Mouse (Mus musculus) intestine, embryonic 16.5 days (tissue): ENCODE data around the gene Aicda. TPM values are rescaled to one million over a fixed set of nuclear protein-coding genes. Genes with fewer than 3 reads are reported as not detected.
"Not testable (repeated sequence)": the region's sequence is repeated elsewhere in the genome, so short reads cannot be mapped to it uniquely, and the experiment has no call there.

Experiments
- ATAC-seq: fragments of 200-750 bp; cut with Nextera tagmentation; 2 replicates; pipeline ENCODE4 v1.8.0; 2017; ENCODE audit warnings: moderate TSS enrichment, moderate library complexity
- H3K27ac ChIP-seq: fragments of 300-500 bp; sonication (generic); 2 replicates; pipeline ENCODE4 v1.5.1; 2014; ENCODE audit warnings: mild to moderate bottlenecking, low read length
- H3K27me3 ChIP-seq: fragments of 300-500 bp; sonication (generic); replicated peaks from 2 replicates; pipeline ENCODE4 v1.6.1; 2014; ENCODE audit warnings: low read length, control low read depth, mixed read lengths; ENCODE audit not compliant: control insufficient read depth, insufficient read depth
- H3K36me3 ChIP-seq: fragments of 300-500 bp; sonication (generic); 2 replicates; pipeline ENCODE4 v1.6.1; 2014; ENCODE audit warnings: low read length, control low read depth; ENCODE audit not compliant: control insufficient read depth, insufficient read depth
- H3K4me1 ChIP-seq: fragments of 300-500 bp; sonication (generic); 2 replicates; pipeline ENCODE4 v1.6.1; 2014; ENCODE audit warnings: low read length, control low read depth, mixed read lengths; ENCODE audit not compliant: control insufficient read depth, insufficient read depth
- H3K4me2 ChIP-seq: fragments of 300-500 bp; sonication (generic); 2 replicates; pipeline ENCODE4 v1.6.1; 2014; ENCODE audit warnings: low read depth, low read length, control low read depth
- H3K4me3 ChIP-seq: fragments of 300-500 bp; sonication (generic); 2 replicates; pipeline ENCODE4 v1.5.1; 2014; ENCODE audit warnings: mild to moderate bottlenecking, low read length
- H3K9ac ChIP-seq: fragments of 300-500 bp; sonication (generic); 2 replicates; pipeline ENCODE4 v1.6.1; 2014; ENCODE audit warnings: low read depth, low read length
- H3K9me3 ChIP-seq: fragments of 300-500 bp; sonication (generic); 2 replicates; pipeline ENCODE4 v1.6.1; 2016; ENCODE audit warnings: low read length, control low read depth; ENCODE audit not compliant: control insufficient read depth
- WGBS: fragments of 180-500 bp; shearing (Covaris S2); extraction: QIAGEN DNeasy Blood & Tissue Kit; methylation state at CpG from one replicate; pipeline ENCODE4 v1.1.7; 2014; 5-methylcytosine and 5-hydroxymethylcytosine counted together
- polyA plus RNA-seq: library from polyadenylated mRNA; unstranded; fragments of >200 nt; fragmentation: Nextera tagmentation; extraction: Ambion mirVana; gene quantifications from 2 replicates; pipeline ENCODE4 v1.2.1, GENCODE M21; 2015

Aicda gene
- polyA plus RNA-seq = not detected in 2 replicates

DNA sequence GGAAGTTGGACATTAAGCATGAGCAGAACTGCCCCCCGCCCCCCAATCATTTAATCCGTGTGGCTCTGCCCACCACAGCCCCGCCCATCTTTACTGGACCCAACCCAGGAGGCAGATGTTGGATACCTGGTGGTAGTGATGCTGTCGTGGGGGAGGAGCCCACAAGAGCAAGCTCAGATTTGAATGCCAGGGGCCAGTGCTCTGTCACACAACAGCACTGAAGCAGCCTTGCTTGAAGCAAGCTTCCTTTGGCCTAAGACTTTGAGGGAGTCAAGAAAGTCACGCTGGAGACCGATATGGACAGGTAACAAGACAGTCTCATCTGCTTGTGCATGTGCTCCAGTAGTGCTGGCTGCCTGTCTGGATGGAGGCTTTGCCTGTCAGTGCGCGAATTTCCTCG is at the start of gene Aicda:
TSS of gene Aicda (plus strand) at position 196 of the 400 bp plus-strand sequence.
- Histone ChIP-seq H3K27me3 (no peaks in the 10 kb centered on the region), H3K4me3 (no peak within 1 kb of the TSS), H3K9me3 (no peaks in the 10 kb centered on the region), H3K4me2 (no peak within 1 kb of the TSS), H3K4me1 (no peaks in the 10 kb centered on the region), H3K9ac (no peak within 1 kb of the TSS), H3K27ac (no peak within 1 kb of the TSS), H3K36me3 (no peaks in the 10 kb centered on the region)
- ATAC-seq = no peak
- WGBS = 57% methylated on average over 9 of the region's 9 CpGs

- H3K4me3 ChIP-seq = no peak overlapping the region
- WGBS = 60% methylated on average over 4 of the region's 4 CpGs
- H3K4me1 ChIP-seq = no peaks in the 10 kb centered on the region
- ATAC-seq = no peak
- no peak overlapping the region for H3K4me2 ChIP-seq
- no peak overlapping the region for H3K9ac ChIP-seq
- H3K36me3 ChIP-seq = no peaks in the 10 kb centered on the region
- H3K27ac ChIP-seq = no peak overlapping the region
- H3K9me3 ChIP-seq = no peaks in the 10 kb centered on the region
- H3K27me3 ChIP-seq = no peaks in the 10 kb centered on the region
Measured at GRCm38 (mm10) chr6:122505041-122505440, 48.6 kb upstream of the Aicda start.

- Histone ChIP-seq H3K27ac (no peak within 1 kb of the TSS), H3K4me2 (no peak within 1 kb of the TSS), H3K9ac (no peak within 1 kb of the TSS), H3K36me3 (no peaks in the 10 kb centered on the region), H3K4me3 (no peak within 1 kb of the TSS), H3K27me3 (no peaks in the 10 kb centered on the region), H3K4me1 (no peaks in the 10 kb centered on the region), H3K9me3 (no peaks in the 10 kb centered on the region)
- no peak for ATAC-seq
- WGBS = 87% methylated on average over 3 of the region's 3 CpGs
Measured at GRCm38 (mm10) chr6:122505545-122505944, 48.1 kb upstream of the Aicda start, which contains the start of gene Mfap5. TSS of gene Mfap5 (plus strand) at chr6:122505845.

DNA sequence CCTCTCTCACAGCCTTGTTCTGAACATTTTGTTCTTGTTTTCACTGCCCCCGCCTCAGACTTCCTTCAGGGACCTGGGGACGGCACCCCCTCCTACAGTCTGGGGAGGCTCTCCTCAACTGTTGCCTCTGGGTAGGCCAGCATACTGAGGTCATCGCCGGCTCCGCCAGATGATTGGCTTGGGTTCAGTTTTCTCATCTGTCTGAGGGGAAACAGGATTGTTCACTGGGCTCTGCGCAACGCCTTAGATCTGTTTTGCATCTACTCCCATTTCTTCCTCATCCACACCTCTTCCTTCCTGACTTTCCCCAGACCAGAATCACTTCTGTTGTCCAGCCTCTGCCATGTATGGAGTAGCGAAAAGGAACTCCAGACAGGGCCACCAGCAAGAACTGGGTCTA is 45.1 kb upstream of the Aicda start:
- H3K4me1 ChIP-seq = no peaks in the 10 kb centered on the region
- H3K9me3 ChIP-seq = no peaks in the 10 kb centered on the region
- no peak overlapping the region for H3K4me3 ChIP-seq
- no peaks in the 10 kb centered on the region for H3K36me3 ChIP-seq
- H3K27ac ChIP-seq = no peak overlapping the region
- ATAC-seq = no peak
- 84% methylated on average over 8 of the region's 8 CpGs for WGBS
- no peak overlapping the region for H3K9ac ChIP-seq
- no peak overlapping the region for H3K4me2 ChIP-seq
- H3K27me3 ChIP-seq = no peaks in the 10 kb centered on the region

DNA sequence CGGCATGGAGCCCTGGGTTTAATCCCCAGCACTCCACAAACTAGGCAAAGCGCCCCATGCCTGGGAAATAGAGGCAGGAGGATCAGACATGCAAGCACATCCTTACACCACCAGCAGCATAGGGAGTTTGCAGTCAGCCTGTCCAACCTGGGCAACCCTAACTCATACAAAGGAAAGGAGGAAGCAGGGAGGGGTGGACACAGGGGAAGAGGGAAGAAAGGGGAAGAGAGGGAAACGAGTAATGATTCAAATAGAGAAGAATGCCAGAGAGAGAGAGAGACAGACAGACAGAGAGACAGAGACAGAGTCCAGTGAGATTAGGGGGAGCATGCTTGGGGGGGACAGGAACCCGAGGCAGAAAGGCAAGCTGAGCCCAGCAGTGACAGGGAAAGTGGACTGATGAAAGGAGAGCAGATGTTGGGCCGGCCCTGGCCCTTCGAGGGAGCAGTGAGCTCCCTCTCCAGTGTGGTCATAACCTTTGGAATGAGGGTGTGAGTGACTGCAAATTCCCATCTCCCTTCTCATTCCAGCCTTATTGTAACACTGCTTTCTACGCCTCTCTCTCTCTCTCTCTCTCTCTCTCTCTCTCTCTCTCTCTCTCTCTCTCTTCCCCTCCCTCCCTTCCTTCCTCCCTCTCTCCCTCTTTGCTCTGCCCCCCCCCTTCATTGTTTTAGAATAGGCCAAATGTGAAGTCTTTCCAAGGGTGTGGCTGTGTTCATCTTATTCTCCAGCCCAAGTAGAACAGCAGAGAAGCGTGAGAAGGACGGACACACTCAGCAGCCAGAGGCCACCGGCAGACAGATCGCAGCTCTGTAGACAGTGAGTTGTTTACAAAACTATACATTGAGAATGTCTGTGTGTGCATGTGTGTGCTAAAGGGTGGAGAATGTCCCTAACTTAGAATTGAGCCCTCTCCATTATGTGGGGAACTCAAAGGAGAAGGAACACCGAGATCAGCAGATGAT is 40.4 kb upstream of the Aicda start:
- Histone ChIP-seq H3K27ac (no peak overlapping the region), H3K27me3 (no peaks in the 10 kb centered on the region), H3K4me2 (no peak overlapping the region), H3K36me3 (no peaks in the 10 kb centered on the region), H3K4me3 (no peak overlapping the region), H3K9ac (no peak overlapping the region), H3K4me1 (no peaks in the 10 kb centered on the region), H3K9me3 (no peaks in the 10 kb centered on the region)
- WGBS = 41% methylated on average over 12 of the region's 12 CpGs
- ATAC-seq = no peak

DNA sequence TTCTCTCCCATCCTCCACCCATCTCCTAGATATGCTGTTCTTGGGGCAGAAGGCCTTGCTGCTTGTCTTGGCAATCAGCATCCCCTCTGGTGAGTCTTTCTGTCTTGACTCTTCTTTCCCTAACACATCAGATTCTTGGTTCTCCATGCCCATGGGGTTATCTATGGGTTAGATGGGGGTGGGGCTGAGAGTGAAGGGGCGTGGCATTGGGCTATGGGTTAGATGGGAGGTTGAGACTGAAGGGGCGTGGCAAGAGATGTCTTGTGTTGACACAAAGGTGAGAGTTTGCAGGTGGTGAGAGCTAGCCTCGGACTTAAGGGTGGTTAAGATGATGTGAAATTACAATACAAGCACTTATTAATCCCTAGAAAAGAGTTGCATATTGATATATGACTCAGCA is 39.3 kb upstream of the Aicda start:
- no peak overlapping the region for H3K27ac ChIP-seq
- H3K36me3 ChIP-seq = no peaks in the 10 kb centered on the region
- H3K4me2 ChIP-seq = no peak overlapping the region
- WGBS = 74% methylated on average over 3 of the region's 3 CpGs
- no peak overlapping the region for H3K9ac ChIP-seq
- no peaks in the 10 kb centered on the region for H3K9me3 ChIP-seq
- no peak overlapping the region for H3K4me3 ChIP-seq
- H3K4me1 ChIP-seq = no peaks in the 10 kb centered on the region
- ATAC-seq = no peak
- no peaks in the 10 kb centered on the region for H3K27me3 ChIP-seq

DNA sequence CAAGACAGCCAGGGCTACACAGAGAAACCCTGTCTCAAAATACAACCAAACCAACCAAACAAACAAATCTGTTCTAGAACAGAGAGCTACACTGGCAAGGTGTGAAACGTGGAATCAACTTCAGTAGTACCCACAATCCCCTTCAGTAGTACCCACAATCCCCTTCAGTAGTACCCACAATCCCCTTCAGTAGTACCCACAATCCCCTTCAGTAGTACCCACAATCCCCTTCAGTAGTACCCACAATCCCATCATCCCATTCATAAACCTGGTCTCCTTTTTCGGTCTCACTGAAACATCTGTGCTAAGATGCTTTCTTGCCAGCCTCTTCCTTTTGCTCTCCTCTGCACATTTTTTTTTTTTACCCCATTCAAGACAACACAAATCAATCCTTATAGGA is 37.8 kb upstream of the Aicda start:
- H3K4me1 ChIP-seq, H3K4me2 ChIP-seq, H3K4me3 ChIP-seq, H3K9ac ChIP-seq, H3K27me3 ChIP-seq, H3K36me3 ChIP-seq, ATAC-seq, H3K27ac ChIP-seq, H3K9me3 ChIP-seq: not testable (repeated sequence)
- WGBS = 86% methylated on average over 2 of the region's 2 CpGs

DNA sequence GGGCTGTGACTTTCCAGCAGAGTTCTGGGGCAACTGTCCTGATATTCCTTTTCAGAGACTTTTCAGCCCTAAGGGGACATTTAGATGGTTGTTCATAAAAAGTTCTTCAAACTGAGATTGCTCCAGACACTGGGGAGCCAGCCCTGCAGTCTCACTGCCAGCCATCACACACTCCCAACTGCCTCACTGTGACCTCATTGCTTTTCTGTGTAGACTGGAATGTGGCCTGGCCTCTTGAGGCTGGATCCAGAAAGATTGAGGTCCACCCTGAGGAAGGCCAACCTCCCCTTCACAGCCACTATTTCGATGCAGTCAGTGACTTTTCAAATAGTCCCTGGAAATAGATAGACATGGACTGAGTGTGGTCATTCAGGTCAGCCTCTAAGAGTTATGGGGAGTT is 35.9 kb upstream of the Aicda start:
- H3K4me3 ChIP-seq = no peak overlapping the region
- no peak overlapping the region for H3K27ac ChIP-seq
- no peak overlapping the region for H3K9ac ChIP-seq
- H3K4me2 ChIP-seq = no peak overlapping the region
- ATAC-seq = no peak
- H3K27me3 ChIP-seq = no peaks in the 10 kb centered on the region
- WGBS = 57% methylated on average over 1 of the region's 1 CpGs
- no peaks in the 10 kb centered on the region for H3K9me3 ChIP-seq
- H3K4me1 ChIP-seq = no peaks in the 10 kb centered on the region
- no peaks in the 10 kb centered on the region for H3K36me3 ChIP-seq

- Histone ChIP-seq H3K4me1 (no peaks in the 10 kb centered on the region), H3K27me3 (no peaks in the 10 kb centered on the region), H3K9ac (no peak overlapping the region), H3K9me3 (no peaks in the 10 kb centered on the region), H3K27ac (no peak overlapping the region), H3K4me2 (no peak overlapping the region), H3K4me3 (no peak overlapping the region), H3K36me3 (no peaks in the 10 kb centered on the region)
- no peak for ATAC-seq
- WGBS = 30% methylated on average over 2 of the region's 2 CpGs
Measured at GRCm38 (mm10) chr6:122519384-122519783, 34.2 kb upstream of the Aicda start.
